Mouse (Mus musculus): Measurements from ENCODE around the gene Usp47. TPM values are rescaled to one million over a fixed set of nuclear protein-coding genes. Genes with fewer than 3 reads are reported as not detected.
"Not testable (repeated sequence)": the region's sequence is repeated elsewhere in the genome, so short reads cannot be mapped to it uniquely, and the experiment has no call there.

Usp47 gene
- polyA plus RNA-seq, 1 experiment from 2014 or later: 68.0 TPM

GRCm38 (mm10) chr7:112045249-112045648 is 21.9 kb downstream of the Usp47 start:
- Histone ChIP-seq H3K9me3 (no peaks in the 10 kb centered on the region), H3K36me3 (no peaks in the 10 kb centered on the region), H3K9ac (no peak overlapping the region), H3K27ac (replicated peaks) (no peak overlapping the region), H3K27me3 (no peaks in the 10 kb centered on the region), H3K4me3 (no peak overlapping the region), H3K4me1 (replicated peaks) (0 out of 2 replicates have a peak, but pooled peaks cover 9% of the 10 kb centered on the region), H3K4me2 (no peak overlapping the region)
- ATAC-seq (ENCODE audit: low read depth): no peak
- 97% methylated on average over 1 of the region's 1 CpGs for WGBS

GRCm38 (mm10) chr7:112045794-112046388 is 22.6 kb downstream of the Usp47 start:
- no peaks in the 10 kb centered on the region for H3K36me3 ChIP-seq
- 55% methylated on average over 3 of the region's 3 CpGs for WGBS
- H3K27me3 ChIP-seq: no peaks in the 10 kb centered on the region
- no peak for ATAC-seq (ENCODE audit: low read depth)
- no peak overlapping the region for H3K4me3 ChIP-seq
- H3K4me1 ChIP-seq (replicated peaks): 0 out of 2 replicates have a peak, but pooled peaks cover 9% of the 10 kb centered on the region
- no peak overlapping the region for H3K4me2 ChIP-seq
- no peaks in the 10 kb centered on the region for H3K9me3 ChIP-seq
- H3K27ac ChIP-seq (replicated peaks): no peak overlapping the region
- no peak overlapping the region for H3K9ac ChIP-seq

- H3K27ac ChIP-seq (replicated peaks): no peak overlapping the region
- no peaks in the 10 kb centered on the region for H3K9me3 ChIP-seq
- no peaks in the 10 kb centered on the region for H3K36me3 ChIP-seq
- 0 out of 2 replicates have a peak, but pooled peaks cover 4% of the 10 kb centered on the region for H3K4me1 ChIP-seq (replicated peaks)
- no peaks in the 10 kb centered on the region for H3K27me3 ChIP-seq
- no peak for ATAC-seq (ENCODE audit: low read depth)
- no peak overlapping the region for H3K9ac ChIP-seq
- H3K4me3 ChIP-seq: no peak overlapping the region
- H3K4me2 ChIP-seq: no peak overlapping the region
- WGBS: 94% methylated on average over 5 of the region's 5 CpGs
These were observed 25.3 kb downstream of the Usp47 start for GRCm38 (mm10) chr7:112048643-112049042.

- WGBS: 91% methylated on average over 3 of the region's 3 CpGs
- Histone ChIP-seq H3K9ac (no peak overlapping the region), H3K9me3 (no peaks in the 10 kb centered on the region), H3K36me3 (peaks cover 29% of the 10 kb centered on the region), H3K27ac (replicated peaks) (no peak overlapping the region), H3K4me1 (replicated peaks) (no peaks in the 10 kb centered on the region), H3K4me3 (no peak overlapping the region), H3K27me3 (no peaks in the 10 kb centered on the region), H3K4me2 (no peak overlapping the region)
- no peak for ATAC-seq (ENCODE audit: low read depth)
These were observed 30.4 kb downstream of the Usp47 start for GRCm38 (mm10) chr7:112053667-112054066.

GRCm38 (mm10) chr7:112055901-112056625 is 32.8 kb downstream of the Usp47 start:
- Histone ChIP-seq H3K4me1 (replicated peaks) (no peaks in the 10 kb centered on the region), H3K4me2 (no peak overlapping the region), H3K27ac (replicated peaks) (no peak overlapping the region), H3K36me3 (peaks cover 38% of the 10 kb centered on the region), H3K4me3 (no peak overlapping the region), H3K9ac (no peak overlapping the region), H3K9me3 (no peaks in the 10 kb centered on the region), H3K27me3 (no peaks in the 10 kb centered on the region)
- ATAC-seq (ENCODE audit: low read depth): no peak
- whole genome bisulfite sequencing: 88% methylated on average over 8 of the region's 8 CpGs

- Histone ChIP-seq H3K9ac (no peak overlapping the region), H3K4me3 (no peak overlapping the region), H3K27me3 (no peaks in the 10 kb centered on the region), H3K4me2 (no peak overlapping the region), H3K27ac (replicated peaks) (no peak overlapping the region), H3K4me1 (replicated peaks) (no peaks in the 10 kb centered on the region), H3K36me3 (peaks cover 35% of the 10 kb centered on the region), H3K9me3 (no peaks in the 10 kb centered on the region)
- ATAC-seq (ENCODE audit: low read depth): no peak
- WGBS: 88% methylated on average over 5 of the region's 5 CpGs
These were observed 51.6 kb downstream of the Usp47 start for GRCm38 (mm10) chr7:112074868-112075267.

- Histone ChIP-seq H3K36me3 (peaks cover 49% of the 10 kb centered on the region), H3K4me1 (replicated peaks) (no peaks in the 10 kb centered on the region), H3K9me3 (no peaks in the 10 kb centered on the region), H3K4me2 (no peak overlapping the region), H3K4me3 (no peak overlapping the region), H3K9ac (no peak overlapping the region), H3K27ac (replicated peaks) (no peak overlapping the region), H3K27me3 (no peaks in the 10 kb centered on the region)
- 78% methylated on average over 1 of the region's 1 CpGs for WGBS
- ATAC-seq (ENCODE audit: low read depth): no peak
These were observed 59.3 kb downstream of the Usp47 start for GRCm38 (mm10) chr7:112082636-112083035.

- WGBS: 85% methylated on average over 2 of the region's 2 CpGs
- H3K4me3 ChIP-seq: no peak overlapping the region
- H3K4me2 ChIP-seq: no peak overlapping the region
- no peaks in the 10 kb centered on the region for H3K4me1 ChIP-seq (replicated peaks)
- no peak overlapping the region for H3K9ac ChIP-seq
- no peak overlapping the region for H3K27ac ChIP-seq (replicated peaks)
- H3K27me3 ChIP-seq: no peaks in the 10 kb centered on the region
- peaks cover 50% of the 10 kb centered on the region for H3K36me3 ChIP-seq
- H3K9me3 ChIP-seq: no peaks in the 10 kb centered on the region
- no peak for ATAC-seq (ENCODE audit: low read depth)
These were observed 60.9 kb downstream of the Usp47 start for GRCm38 (mm10) chr7:112084222-112084621.

GRCm38 (mm10) chr7:112085062-112085461 is 61.8 kb downstream of the Usp47 start:
- Histone ChIP-seq H3K27ac (replicated peaks) (no peak overlapping the region), H3K4me1 (replicated peaks) (no peaks in the 10 kb centered on the region), H3K4me2 (no peak overlapping the region), H3K36me3 (peaks cover 55% of the 10 kb centered on the region), H3K27me3 (no peaks in the 10 kb centered on the region), H3K9me3 (no peaks in the 10 kb centered on the region), H3K9ac (no peak overlapping the region), H3K4me3 (no peak overlapping the region)
- no peak for ATAC-seq (ENCODE audit: low read depth)
- 39% methylated on average over 4 of the region's 4 CpGs for WGBS

- Histone ChIP-seq H3K4me3 (no peak overlapping the region), H3K9ac (no peak overlapping the region), H3K36me3 (peaks cover 62% of the 10 kb centered on the region), H3K27me3 (no peaks in the 10 kb centered on the region), H3K27ac (replicated peaks) (no peak overlapping the region), H3K9me3 (no peaks in the 10 kb centered on the region), H3K4me2 (no peak overlapping the region), H3K4me1 (replicated peaks) (no peaks in the 10 kb centered on the region)
- 97% methylated on average over 2 of the region's 2 CpGs for WGBS
- no peak for ATAC-seq (ENCODE audit: low read depth)
These were observed 62.9 kb downstream of the Usp47 start for GRCm38 (mm10) chr7:112086186-112086585.

GRCm38 (mm10) chr7:112094923-112095322 is 71.6 kb downstream of the Usp47 start:
- H3K9me3 ChIP-seq; H3K27me3 ChIP-seq; H3K9ac ChIP-seq; H3K4me1 ChIP-seq (replicated peaks); H3K27ac ChIP-seq (replicated peaks); ATAC-seq (ENCODE audit: low read depth); H3K4me3 ChIP-seq; H3K4me2 ChIP-seq: not testable (repeated sequence)
- 94% methylated on average over 4 of the region's 4 CpGs for WGBS
- peaks cover 88% of the 10 kb centered on the region for H3K36me3 ChIP-seq

- Histone ChIP-seq H3K9ac (no peak overlapping the region), H3K9me3 (no peaks in the 10 kb centered on the region), H3K27me3 (no peaks in the 10 kb centered on the region), H3K4me2 (no peak overlapping the region), H3K4me1 (replicated peaks) (no peaks in the 10 kb centered on the region), H3K36me3 (peaks cover 86% of the 10 kb centered on the region), H3K4me3 (no peak overlapping the region), H3K27ac (replicated peaks) (no peak overlapping the region)
- no peak for ATAC-seq (ENCODE audit: low read depth)
- whole genome bisulfite sequencing: 97% methylated on average over 2 of the region's 2 CpGs
These were observed 77.6 kb downstream of the Usp47 start for GRCm38 (mm10) chr7:112100887-112101286.

- Histone ChIP-seq H3K27ac (replicated peaks) (no peak overlapping the region), H3K36me3 (peaks cover 90% of the 10 kb centered on the region), H3K4me2 (no peak overlapping the region), H3K27me3 (no peaks in the 10 kb centered on the region), H3K9ac (no peak overlapping the region), H3K4me1 (replicated peaks) (no peaks in the 10 kb centered on the region), H3K4me3 (no peak overlapping the region), H3K9me3 (no peaks in the 10 kb centered on the region)
- 87% methylated on average over 5 of the region's 5 CpGs for WGBS
- ATAC-seq (ENCODE audit: low read depth): no peak
These were observed 79.6 kb downstream of the Usp47 start for GRCm38 (mm10) chr7:112102933-112103332.

Data from neural tube, embryonic 13.5 days (tissue).